Mouse (Mus musculus) kidney, embryonic 15.5 days (tissue): ENCODE results near the gene Natd1. TPM values are rescaled to one million over a fixed set of nuclear protein-coding genes. Genes with fewer than 3 reads are reported as not detected.

Experiments used
- ATAC-seq: fragments of 200-750 bp; cut with Nextera tagmentation; replicated peaks from 2 replicates; pipeline ENCODE4 v1.8.0; 2017; ENCODE audit warnings: moderate TSS enrichment; ENCODE audit not compliant: low FRiP score
- H3K27ac ChIP-seq: fragments of 300-500 bp; sonication (generic); 2 replicates; pipeline ENCODE4 v1.5.1; 2015; ENCODE audit warnings: mild to moderate bottlenecking, inconsistent platforms
- H3K27me3 ChIP-seq: fragments of 300-500 bp; sonication (generic); 2 replicates; pipeline ENCODE4 v1.6.1; 2015; ENCODE audit warnings: inconsistent platforms
- H3K36me3 ChIP-seq: fragments of 300-500 bp; sonication (generic); 2 replicates; pipeline ENCODE4 v1.6.1; 2015; ENCODE audit warnings: inconsistent platforms
- H3K4me1 ChIP-seq: fragments of 300-500 bp; sonication (generic); 2 replicates; pipeline ENCODE4 v1.6.1; 2015; ENCODE audit warnings: inconsistent platforms
- H3K4me2 ChIP-seq: fragments of 300-500 bp; sonication (generic); 2 replicates; pipeline ENCODE4 v1.6.1; 2015; ENCODE audit warnings: moderate library complexity, mild to moderate bottlenecking, inconsistent platforms
- H3K4me3 ChIP-seq: fragments of 300-500 bp; sonication (generic); replicated peaks from 2 replicates; pipeline ENCODE4 v1.5.1; 2015; ENCODE audit warnings: mild to moderate bottlenecking, inconsistent platforms
- H3K9ac ChIP-seq: fragments of 300-500 bp; sonication (generic); 2 replicates; pipeline ENCODE4 v1.6.1; 2015; ENCODE audit warnings: mild to moderate bottlenecking, inconsistent platforms
- H3K9me3 ChIP-seq: fragments of 300-500 bp; sonication (generic); replicated peaks from 2 replicates; pipeline ENCODE4 v1.6.1; 2016; ENCODE audit warnings: inconsistent platforms
- WGBS: fragments of 180-500 bp; shearing (Covaris S2); methylation state at CpG from one replicate; pipeline ENCODE4 v1.1.7; 2015; ENCODE audit warnings: mixed read lengths; 5-methylcytosine and 5-hydroxymethylcytosine counted together
- polyA plus RNA-seq: library from polyadenylated mRNA; unstranded; fragments of >200 nt; fragmentation: Nextera tagmentation; extraction: Ambion mirVana; gene quantifications from 2 replicates; pipeline ENCODE4 v1.2.1, GENCODE M21; 2015

Gene Natd1
- 21.8 and 24.2 TPM in 2 replicates for polyA plus RNA-seq

DNA sequence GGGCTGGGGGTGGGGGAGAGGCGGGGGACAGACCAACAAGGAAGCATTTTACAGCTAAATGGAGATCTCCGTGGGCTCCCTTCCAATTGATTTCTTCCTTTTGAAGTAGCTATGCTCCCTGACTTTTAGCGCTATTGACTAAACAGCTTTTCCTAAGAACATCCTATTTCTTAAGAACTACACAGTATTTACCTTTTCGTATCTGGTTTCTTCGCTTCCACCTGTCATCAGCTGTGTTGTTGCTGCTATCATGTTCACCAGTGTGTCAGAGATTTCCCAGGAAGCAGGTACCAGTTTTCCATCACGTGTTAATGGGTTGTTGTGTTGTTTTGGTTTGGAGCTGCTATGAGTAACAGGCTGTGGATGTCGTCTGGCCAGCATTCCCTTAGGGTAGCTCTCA lies at the start of gene Natd1:
Natd1 (minus strand) TSS at position 260 of the 400 bp plus-strand sequence.
- Histone ChIP-seq H3K4me3 (peak within 1 kb of the TSS; percentile 94), H3K27ac (peak within 1 kb of the TSS; percentile 77), H3K4me1 (peaks cover 46% of the 10 kb centered on the region), H3K27me3 (no peaks in the 10 kb centered on the region), H3K9ac (peak within 1 kb of the TSS; percentile 84), H3K4me2 (peak within 1 kb of the TSS; percentile 91), H3K36me3 (no peaks in the 10 kb centered on the region), H3K9me3 (no peaks in the 10 kb centered on the region)
- WGBS = 31% methylated on average over 7 of the region's 7 CpGs
- no peak for ATAC-seq

DNA sequence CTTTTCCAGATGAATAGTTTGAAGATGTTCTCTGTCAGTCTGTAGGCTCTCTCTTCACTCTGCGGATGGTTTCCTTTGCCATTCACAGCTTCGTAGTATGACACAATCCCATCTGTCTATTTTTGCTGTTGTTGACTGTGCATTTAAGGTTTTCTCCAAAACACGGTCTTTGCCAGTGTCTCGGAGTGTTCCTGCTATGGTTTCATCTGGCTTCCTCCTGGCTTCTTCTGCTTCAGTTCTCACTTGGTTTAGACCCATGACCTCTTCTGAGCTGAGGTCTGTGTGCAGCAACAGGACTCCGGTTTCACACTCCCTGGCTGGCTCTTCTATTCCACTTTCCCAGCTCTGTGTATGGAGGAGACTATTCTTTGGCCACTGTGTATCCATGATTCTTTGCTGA lies 48.2 kb upstream of the Natd1 start:
- H3K4me2 ChIP-seq = no peak overlapping the region
- no peak for ATAC-seq

DNA sequence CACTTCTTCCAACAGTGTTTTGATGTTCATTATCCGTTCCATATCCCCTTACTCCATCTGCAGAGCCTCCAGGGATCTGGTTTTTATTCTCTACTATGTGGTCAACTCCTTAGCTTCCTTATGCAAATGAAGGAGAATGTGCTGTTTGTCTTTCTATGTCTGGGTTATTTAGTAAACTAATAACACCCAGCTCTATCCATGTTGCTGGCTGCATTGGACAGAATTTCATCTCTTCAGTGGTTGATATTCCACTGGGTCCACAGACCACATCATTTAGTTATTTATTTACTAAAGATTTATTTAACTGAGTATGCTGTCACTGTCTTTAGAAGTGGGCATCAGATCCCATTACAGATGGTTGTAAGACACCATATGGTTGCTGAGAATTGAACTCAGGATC lies 46.6 kb upstream of the Natd1 start:
- Histone ChIP-seq H3K4me1 (no peaks in the 10 kb centered on the region), H3K27me3 (no peaks in the 10 kb centered on the region)

More for the DNA sequence above, 48.2 kb upstream of the Natd1 start:
- 68% methylated on average over 5 of the region's 5 CpGs for WGBS
- no peaks in the 10 kb centered on the region for H3K4me1 ChIP-seq
- no peaks in the 10 kb centered on the region for H3K36me3 ChIP-seq
- no peaks in the 10 kb centered on the region for H3K9me3 ChIP-seq
- H3K27me3 ChIP-seq = no peaks in the 10 kb centered on the region
- no peak overlapping the region for H3K9ac ChIP-seq
- H3K4me3 ChIP-seq = no peak overlapping the region
- H3K27ac ChIP-seq = no peak overlapping the region

GRCm38 (mm10) chr11:60958948-60959347 lies 44.4 kb upstream of the Natd1 start:
- peaks cover 5% of the 10 kb centered on the region for H3K4me1 ChIP-seq
- no peaks in the 10 kb centered on the region for H3K9me3 ChIP-seq
- no peak for ATAC-seq
- H3K36me3 ChIP-seq = no peaks in the 10 kb centered on the region
- H3K4me3 ChIP-seq = no peak overlapping the region
- no peak overlapping the region for H3K9ac ChIP-seq
- WGBS = 92% methylated on average over 4 of the region's 4 CpGs
- no peak overlapping the region for H3K4me2 ChIP-seq
- no peak overlapping the region for H3K27ac ChIP-seq
- no peaks in the 10 kb centered on the region for H3K27me3 ChIP-seq

More for the DNA sequence above, 46.6 kb upstream of the Natd1 start:
- Histone ChIP-seq H3K36me3 (no peaks in the 10 kb centered on the region), H3K4me3 (no peak overlapping the region), H3K9me3 (no peaks in the 10 kb centered on the region), H3K4me2 (no peak overlapping the region), H3K9ac (no peak overlapping the region), H3K27ac (no peak overlapping the region)
- WGBS = 59% methylated on average over 1 of the region's 1 CpGs
- no peak for ATAC-seq

DNA sequence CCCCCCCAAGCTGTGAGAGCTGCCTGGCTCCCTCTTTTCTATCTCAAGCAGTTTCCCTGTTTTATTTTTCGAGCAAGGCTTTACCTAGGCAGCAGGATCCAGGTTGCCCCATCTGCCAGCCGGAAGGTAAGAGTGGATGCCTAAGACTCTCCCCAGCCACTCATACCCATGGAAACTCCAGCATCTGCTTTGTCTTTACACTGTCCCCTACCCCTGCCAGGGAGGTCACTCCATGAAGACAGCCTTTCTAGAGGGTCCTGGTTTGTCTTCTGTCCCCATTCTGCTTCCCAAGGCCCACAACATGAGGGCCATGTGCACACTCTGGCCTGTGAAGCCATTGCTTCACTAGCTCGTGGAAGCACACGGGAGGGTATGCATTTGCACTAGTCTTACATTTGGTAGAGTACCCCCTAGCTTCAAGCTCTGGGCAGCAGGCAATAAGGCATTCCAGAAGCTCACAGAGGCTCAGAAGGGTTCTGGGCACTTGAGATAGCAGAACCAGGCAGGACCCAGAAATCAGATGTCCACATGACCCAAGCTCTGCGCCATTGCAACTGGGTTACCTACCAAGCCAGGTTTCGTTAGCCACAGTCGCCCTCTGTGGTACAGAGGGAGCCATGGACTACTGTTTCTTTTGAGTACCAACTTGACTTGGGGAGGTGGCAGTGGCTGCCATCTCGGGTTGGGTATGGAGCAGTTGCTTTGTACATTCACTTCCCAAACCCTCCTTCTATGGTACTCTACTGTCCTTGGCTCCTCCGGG lies 41.3 kb upstream of the Natd1 start:
- WGBS = 84% methylated on average over 9 of the region's 9 CpGs
- ATAC-seq = no peak

GRCm38 (mm10) chr11:60954255-60955104 lies 39.9 kb upstream of the Natd1 start:
- Histone ChIP-seq H3K4me1 (peaks cover 10% of the 10 kb centered on the region), H3K4me3 (no peak overlapping the region), H3K4me2 (peak overlapping the region; percentile 20), H3K27ac (0 out of 2 replicates have a peak overlapping the region, but pooled peaks have one; percentile 23), H3K36me3 (peaks cover 33% of the 10 kb centered on the region), H3K9me3 (no peaks in the 10 kb centered on the region), H3K9ac (no peak overlapping the region), H3K27me3 (no peaks in the 10 kb centered on the region)
- no peak for ATAC-seq
- WGBS = 77% methylated on average over 10 of the region's 10 CpGs

More for the DNA sequence above, 41.3 kb upstream of the Natd1 start:
- Histone ChIP-seq H3K9ac (no peak overlapping the region), H3K36me3 (peaks cover 23% of the 10 kb centered on the region), H3K27ac (no peak overlapping the region), H3K4me1 (peaks cover 10% of the 10 kb centered on the region), H3K4me2 (no peak overlapping the region), H3K4me3 (no peak overlapping the region), H3K9me3 (no peaks in the 10 kb centered on the region), H3K27me3 (no peaks in the 10 kb centered on the region)

DNA sequence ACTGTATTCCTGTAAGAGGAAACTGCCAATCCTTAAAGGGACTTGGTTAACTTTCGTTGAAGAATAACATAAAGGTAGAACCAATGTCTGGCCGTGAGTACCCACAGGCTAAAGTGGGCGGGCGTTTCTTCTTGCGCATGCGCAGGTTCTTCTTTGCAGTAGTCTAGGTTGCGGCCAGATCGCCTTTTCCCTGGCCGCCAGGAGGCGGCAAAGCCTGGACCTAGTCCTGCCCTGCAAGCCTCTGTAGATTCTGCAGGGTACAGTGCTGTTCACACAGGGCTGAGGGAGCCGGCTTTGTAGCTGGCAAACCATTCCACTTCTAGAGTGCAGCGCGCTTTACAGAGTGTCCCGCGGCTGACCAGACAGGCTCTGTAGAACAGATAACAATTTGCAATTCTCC lies 39.3 kb upstream of the Natd1 start:
- 0 out of 2 replicates have a peak overlapping the region, but pooled peaks have one; percentile 23 for H3K27ac ChIP-seq
- WGBS = 7% methylated on average over 15 of the region's 15 CpGs
- H3K4me2 ChIP-seq = peak overlapping the region; percentile 20

DNA sequence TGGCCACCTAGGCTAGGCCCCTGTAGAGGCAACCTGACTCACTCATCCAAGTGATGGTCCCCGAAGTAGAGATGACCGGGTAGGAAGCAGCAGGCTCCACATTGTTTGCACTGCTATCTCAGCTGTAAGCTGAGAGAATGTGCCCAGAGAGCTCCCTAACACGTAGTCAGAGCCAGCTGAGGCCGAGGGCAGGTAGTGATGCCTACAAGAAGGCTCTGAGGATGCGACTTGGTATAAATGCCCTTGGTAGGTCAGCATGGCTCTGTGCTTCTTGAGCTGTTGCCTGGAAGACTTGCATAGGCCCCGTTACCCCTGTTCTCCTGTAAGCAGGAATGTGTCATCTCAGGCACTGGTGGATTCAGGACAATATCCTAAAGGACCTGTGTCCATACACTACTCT lies 38.4 kb upstream of the Natd1 start:
- no peak for ATAC-seq
- no peak overlapping the region for H3K27ac ChIP-seq
- H3K4me1 ChIP-seq = peaks cover 10% of the 10 kb centered on the region
- no peaks in the 10 kb centered on the region for H3K27me3 ChIP-seq
- 94% methylated on average over 6 of the region's 6 CpGs for WGBS
- no peak overlapping the region for H3K9ac ChIP-seq
- H3K9me3 ChIP-seq = no peaks in the 10 kb centered on the region
- H3K4me3 ChIP-seq = no peak overlapping the region
- no peak overlapping the region for H3K4me2 ChIP-seq
- peaks cover 48% of the 10 kb centered on the region for H3K36me3 ChIP-seq

More for the DNA sequence above, 39.3 kb upstream of the Natd1 start:
- Histone ChIP-seq H3K9me3 (no peaks in the 10 kb centered on the region), H3K4me1 (peaks cover 10% of the 10 kb centered on the region), H3K9ac (no peak overlapping the region), H3K4me3 (no peak overlapping the region), H3K36me3 (peaks cover 40% of the 10 kb centered on the region), H3K27me3 (no peaks in the 10 kb centered on the region)
- peak; percentile 95 for ATAC-seq

DNA sequence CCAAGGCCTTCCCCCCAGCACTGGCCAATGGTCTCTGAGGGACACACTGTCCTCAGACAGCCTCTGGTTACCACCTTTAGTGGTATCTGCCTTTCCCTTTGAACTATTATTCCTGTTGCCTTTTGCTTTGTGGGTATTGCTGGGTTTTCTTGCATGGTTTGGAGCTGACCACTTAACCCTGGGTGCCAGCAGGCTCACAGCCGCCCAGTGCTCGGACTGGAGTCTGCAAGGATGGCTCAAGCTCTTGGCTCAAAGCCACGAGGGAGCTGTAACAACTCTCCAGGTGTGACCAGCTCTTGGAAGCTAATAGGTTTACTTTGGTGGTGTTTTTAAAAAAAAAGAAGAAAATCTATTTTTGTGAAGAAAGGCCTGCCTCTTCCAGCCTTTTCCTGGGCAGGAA lies 37.8 kb upstream of the Natd1 start:
- Histone ChIP-seq H3K9me3 (no peaks in the 10 kb centered on the region), H3K36me3 (peaks cover 54% of the 10 kb centered on the region), H3K4me3 (no peak overlapping the region), H3K27ac (no peak overlapping the region), H3K4me2 (no peak overlapping the region), H3K9ac (no peak overlapping the region), H3K27me3 (no peaks in the 10 kb centered on the region), H3K4me1 (peaks cover 10% of the 10 kb centered on the region)
- no peak for ATAC-seq
- 87% methylated on average over 3 of the region's 3 CpGs for WGBS

DNA sequence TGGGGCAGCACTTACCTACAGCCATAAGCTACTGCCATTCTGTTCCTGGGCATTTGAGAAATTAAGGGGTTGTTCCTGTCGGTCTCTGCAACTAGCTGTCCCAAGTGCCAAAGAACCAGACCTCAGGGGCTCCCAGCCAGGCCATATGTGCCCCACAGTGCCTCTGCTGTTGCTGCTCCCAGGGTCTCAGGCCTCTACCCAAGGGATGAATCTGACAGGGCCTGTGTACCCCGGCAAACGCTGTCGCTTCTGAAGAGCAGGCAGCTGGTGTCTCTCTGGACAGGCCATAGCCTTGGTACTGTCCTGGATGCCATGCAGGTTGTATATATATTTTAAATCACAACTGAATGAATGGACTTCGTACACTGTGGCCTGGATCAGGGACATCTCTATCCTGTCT lies 37.3 kb upstream of the Natd1 start:
- H3K9me3 ChIP-seq = no peaks in the 10 kb centered on the region
- 89% methylated on average over 5 of the region's 5 CpGs for WGBS
- no peaks in the 10 kb centered on the region for H3K27me3 ChIP-seq
- H3K36me3 ChIP-seq = peaks cover 59% of the 10 kb centered on the region
- no peak overlapping the region for H3K4me3 ChIP-seq
- H3K4me2 ChIP-seq = no peak overlapping the region
- H3K9ac ChIP-seq = no peak overlapping the region
- no peak for ATAC-seq
- H3K27ac ChIP-seq = no peak overlapping the region
- peaks cover 10% of the 10 kb centered on the region for H3K4me1 ChIP-seq

- no peak for ATAC-seq
- Histone ChIP-seq H3K27ac (no peak overlapping the region), H3K4me3 (no peak overlapping the region), H3K9me3 (no peaks in the 10 kb centered on the region), H3K36me3 (peaks cover 84% of the 10 kb centered on the region), H3K27me3 (no peaks in the 10 kb centered on the region), H3K4me1 (peaks cover 27% of the 10 kb centered on the region), H3K4me2 (no peak overlapping the region), H3K9ac (no peak overlapping the region)
- 84% methylated on average over 4 of the region's 4 CpGs for WGBS
Measured at GRCm38 (mm10) chr11:60945003-60945402, 30.5 kb upstream of the Natd1 start.
